Mouse (Mus musculus) liver, adult 2 months (tissue): Measurements from ENCODE around the gene Gcm1.

Experiments used
- CTCF ChIP-seq: fragments of 200-500 bp; IDR thresholded peaks from 2 replicates; pipeline ENCODE4 v1.5.1; 2011; ENCODE audit warnings: low read depth, low read length, control low read depth
- POLR2A ChIP-seq: fragments of 200-500 bp; IDR thresholded peaks from 2 replicates; pipeline ENCODE4 v1.6.1; 2011; ENCODE audit warnings: low read length, control low read depth; ENCODE audit not compliant: insufficient read depth; ENCODE audit errors: extremely low read depth

- TF ChIP-seq POLR2A (no peak), CTCF (no peak)
Measured at GRCm38 (mm10) chr9:78100956-78101355, 49.2 kb downstream of the Gcm1 start.
